Mouse (Mus musculus) spleen, adult 2 months (tissue): ENCODE results near the gene Bloc1s2. TPM values are rescaled to one million over a fixed set of nuclear protein-coding genes. Genes with fewer than 3 reads are reported as not detected.

Experiments
- DNase-seq, 2 experiments: peaks; one replicate each; pipeline versions ENCODE4 v3.0.0 to v3.0.0-alpha.2; 2012 to 2021; ENCODE audit warnings: low spot score in 2 of 2, low read depth in 1 of 2
- H3K27ac ChIP-seq: fragments of 200-500 bp; 2 replicates; pipeline ENCODE4 v1.5.1; 2012; ENCODE audit warnings: low read length, inconsistent platforms; ENCODE audit not compliant: insufficient read depth
- H3K27me3 ChIP-seq: fragments of 200-500 bp; 2 replicates; pipeline ENCODE4 v1.6.1; 2012; ENCODE audit warnings: mild to moderate bottlenecking, moderate library complexity, low read length, inconsistent platforms; ENCODE audit not compliant: control insufficient read depth, insufficient read depth
- H3K36me3 ChIP-seq: fragments of 200-500 bp; 2 replicates; pipeline ENCODE4 v1.6.1; 2012; ENCODE audit warnings: mild to moderate bottlenecking, low read length, inconsistent platforms; ENCODE audit not compliant: control insufficient read depth, insufficient read depth
- H3K4me1 ChIP-seq: fragments of 200-500 bp; 2 replicates; pipeline ENCODE4 v1.6.1; 2011; ENCODE audit warnings: inconsistent platforms; ENCODE audit not compliant: control insufficient read depth, insufficient read depth, insufficient read length
- H3K4me3 ChIP-seq: fragments of 200-500 bp; 2 replicates; pipeline ENCODE4 v1.5.1; 2011; ENCODE audit warnings: mild to moderate bottlenecking, inconsistent platforms; ENCODE audit not compliant: insufficient read depth, insufficient read length; ENCODE audit errors: extremely low read depth
- CTCF ChIP-seq: fragments of 200-500 bp; IDR thresholded peaks from 2 replicates; pipeline ENCODE4 v1.5.1; 2011; ENCODE audit warnings: mild to moderate bottlenecking, inconsistent platforms; ENCODE audit not compliant: insufficient read depth, insufficient read length, insufficient replicate concordance; ENCODE audit errors: extremely low read depth
- POLR2A ChIP-seq: fragments of 200-500 bp; IDR thresholded peaks from 2 replicates; pipeline ENCODE4 v1.6.1; 2011; ENCODE audit warnings: low read depth, low read length, inconsistent platforms
- WGBS: fragments of 180-500 bp; shearing (Covaris S2); methylation state at CpG from one replicate; pipeline ENCODE4 v1.1.7; 2018; 5-methylcytosine and 5-hydroxymethylcytosine counted together
- polyA plus RNA-seq: library from polyadenylated mRNA; depleted of rRNA; stranded (reverse); fragments of >200 nt; gene quantifications from 2 replicates; pipeline ENCODE4 v1.2.3, GENCODE M21; 2012

Gene Bloc1s2
- polyA plus RNA-seq, 1 experiment: 38.1 TPM

DNA sequence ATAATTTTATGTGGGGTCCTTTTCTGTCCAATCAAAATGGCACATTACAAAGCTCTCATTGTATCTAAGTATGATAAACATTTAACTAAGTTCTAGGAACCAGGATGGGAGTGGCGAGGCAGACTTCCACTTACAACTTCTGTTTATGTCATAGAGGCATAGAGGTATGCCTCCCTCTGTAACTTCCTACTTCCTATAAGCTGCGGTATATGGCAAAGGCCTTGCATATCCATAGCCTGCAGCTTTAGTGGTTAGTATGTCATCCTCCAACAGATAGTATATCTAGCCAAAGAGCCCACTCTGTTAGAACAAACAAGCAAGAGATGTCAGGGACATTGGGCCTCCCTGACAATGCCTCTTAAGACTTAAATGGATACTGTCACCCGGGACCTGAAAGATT is 30.5 kb upstream of the Bloc1s2 start:
- Histone ChIP-seq H3K36me3 (no peaks in the 10 kb centered on the region), H3K4me1 (no peaks in the 10 kb centered on the region), H3K27me3 (no peaks in the 10 kb centered on the region), H3K27ac (no peak overlapping the region), H3K4me3 (no peak overlapping the region)
- WGBS: 75% methylated on average over 3 of the region's 3 CpGs
- TF ChIP-seq POLR2A: no peak
- no peak for DNase-seq

DNA sequence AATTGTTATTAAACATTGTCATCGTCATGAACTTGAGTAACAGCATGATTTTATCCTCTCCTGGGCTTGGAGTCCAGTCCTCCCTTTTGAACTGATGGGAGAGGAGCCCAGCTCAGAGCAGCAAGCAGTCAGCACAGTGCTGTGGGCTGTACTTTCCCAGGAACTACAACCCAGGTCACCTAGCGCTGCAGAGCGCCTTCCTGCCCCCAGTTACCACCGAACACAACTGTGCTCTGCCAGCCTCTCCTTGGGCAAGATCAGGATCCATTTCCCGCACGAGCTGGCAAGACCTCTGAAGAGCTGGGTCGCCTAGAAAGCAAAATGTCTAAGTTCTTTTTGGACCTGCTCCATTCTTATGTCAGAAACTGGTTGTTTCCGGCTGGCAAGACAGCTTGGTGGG is 28.6 kb upstream of the Bloc1s2 start:
- Histone ChIP-seq H3K27me3 (no peaks in the 10 kb centered on the region), H3K4me3 (no peak overlapping the region), H3K4me1 (no peaks in the 10 kb centered on the region), H3K36me3 (no peaks in the 10 kb centered on the region), H3K27ac (no peak overlapping the region)
- no peak for TF ChIP-seq POLR2A
- TF ChIP-seq CTCF: no peak
- DNase-seq: no peak
- WGBS: 58% methylated on average over 8 of the region's 8 CpGs

DNA sequence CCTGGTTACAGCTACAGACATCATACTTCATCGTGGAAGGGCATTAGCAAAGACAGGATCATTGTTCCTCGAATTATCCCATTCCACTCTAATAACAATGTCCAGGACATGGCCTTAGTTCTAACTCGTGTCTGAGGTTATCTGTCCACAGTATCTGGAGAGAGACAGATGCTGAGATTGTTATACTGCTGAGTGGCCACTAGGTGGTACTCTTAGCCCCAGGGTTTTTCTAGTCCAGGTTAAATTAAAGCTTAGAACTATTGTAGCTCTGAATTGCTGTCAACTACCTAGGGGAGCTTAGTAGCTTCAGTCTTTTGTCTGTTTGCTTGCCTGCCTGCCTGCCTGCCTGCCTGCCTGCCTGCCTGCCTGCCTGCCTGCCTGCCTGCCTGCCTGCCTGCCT is 15.3 kb upstream of the Bloc1s2 start:
- no peak for DNase-seq
- no peak overlapping the region for H3K4me3 ChIP-seq
- no peak overlapping the region for H3K27ac ChIP-seq
- TF ChIP-seq POLR2A (no peak), CTCF (no peak)
- no peaks in the 10 kb centered on the region for H3K36me3 ChIP-seq
- WGBS: 5% methylated on average over 3 of the region's 3 CpGs
- H3K4me1 ChIP-seq: no peaks in the 10 kb centered on the region
- H3K27me3 ChIP-seq: no peaks in the 10 kb centered on the region

DNA sequence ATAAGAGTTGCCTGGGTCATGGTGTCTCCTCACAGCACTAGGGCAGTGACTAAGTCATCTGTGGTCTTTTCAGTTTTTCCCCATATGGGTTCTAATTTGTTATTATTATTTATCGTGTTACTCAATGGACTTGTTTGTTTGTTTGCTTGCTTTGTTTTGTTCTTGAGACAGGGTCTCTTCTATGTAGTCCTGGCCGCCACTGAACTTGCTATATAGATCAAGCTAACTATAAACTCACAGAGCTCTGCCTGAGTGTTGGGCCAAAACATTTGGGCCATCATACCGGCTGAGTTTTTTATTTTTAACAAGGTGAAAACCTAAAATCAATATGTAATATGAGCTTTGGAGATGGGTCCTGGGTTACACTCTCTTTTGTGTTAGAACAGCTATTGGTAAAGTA is 13.1 kb upstream of the Bloc1s2 start:
- 90% methylated on average over 3 of the region's 3 CpGs for WGBS
- TF ChIP-seq POLR2A: no peak
- H3K27ac ChIP-seq: no peak overlapping the region

DNA sequence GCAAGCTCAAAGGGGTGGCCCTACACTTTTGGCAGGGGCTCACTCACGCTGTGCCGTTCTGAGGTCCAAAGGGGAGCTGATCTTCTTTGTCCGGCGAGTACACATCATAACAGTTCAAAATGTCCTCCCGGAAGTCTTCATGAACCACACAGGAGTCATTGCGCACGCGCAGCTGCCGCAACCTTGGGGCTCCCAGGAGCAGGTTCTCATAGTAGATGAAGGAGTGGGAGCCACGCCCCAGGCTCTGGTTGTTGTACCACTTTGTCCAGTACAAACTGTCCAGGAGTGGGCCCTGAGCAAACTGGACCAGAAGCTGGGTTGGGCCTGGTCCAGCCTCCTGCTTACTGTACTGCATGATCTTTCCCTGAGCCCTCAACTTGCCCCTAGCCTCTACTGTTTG is 10.8 kb upstream of the Bloc1s2 start:
- no peak overlapping the region for H3K27ac ChIP-seq
- H3K4me1 ChIP-seq: no peaks in the 10 kb centered on the region
- no peak for DNase-seq
- H3K36me3 ChIP-seq: no peaks in the 10 kb centered on the region
- H3K27me3 ChIP-seq: no peaks in the 10 kb centered on the region
- WGBS: 93% methylated on average over 10 of the region's 10 CpGs
- TF ChIP-seq POLR2A (no peak), CTCF (no peak)
- no peak overlapping the region for H3K4me3 ChIP-seq

More for the DNA sequence above, 13.1 kb upstream of the Bloc1s2 start:
- H3K4me1 ChIP-seq: no peaks in the 10 kb centered on the region
- no peak for DNase-seq
- H3K36me3 ChIP-seq: no peaks in the 10 kb centered on the region
- H3K27me3 ChIP-seq: no peaks in the 10 kb centered on the region
- H3K4me3 ChIP-seq: no peak overlapping the region

DNA sequence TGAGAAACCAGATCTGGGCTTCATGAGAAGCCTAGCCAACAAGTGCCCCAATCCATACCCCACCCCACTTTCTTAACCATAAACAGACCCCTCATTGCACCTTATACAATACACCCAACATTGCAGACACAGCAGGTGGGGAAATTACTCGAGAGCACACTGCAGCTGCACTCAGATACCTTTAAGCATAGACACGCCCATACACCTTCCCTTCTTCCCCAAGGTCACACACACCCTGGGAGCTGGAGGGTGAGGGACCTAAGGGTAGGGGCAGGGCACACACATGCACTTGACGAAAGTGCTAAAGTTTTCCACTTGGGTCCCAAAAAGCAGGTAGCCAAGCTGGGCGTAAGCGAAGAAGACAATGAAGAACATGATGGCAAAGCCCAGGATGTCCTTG is 7.5 kb upstream of the Bloc1s2 start:
- TF ChIP-seq CTCF (no peak), POLR2A (no peak)
- Histone ChIP-seq H3K27me3 (no peaks in the 10 kb centered on the region), H3K36me3 (no peaks in the 10 kb centered on the region), H3K4me3 (no peak overlapping the region), H3K27ac (no peak overlapping the region), H3K4me1 (no peaks in the 10 kb centered on the region)
- no peak for DNase-seq
- WGBS: 76% methylated on average over 5 of the region's 5 CpGs

DNA sequence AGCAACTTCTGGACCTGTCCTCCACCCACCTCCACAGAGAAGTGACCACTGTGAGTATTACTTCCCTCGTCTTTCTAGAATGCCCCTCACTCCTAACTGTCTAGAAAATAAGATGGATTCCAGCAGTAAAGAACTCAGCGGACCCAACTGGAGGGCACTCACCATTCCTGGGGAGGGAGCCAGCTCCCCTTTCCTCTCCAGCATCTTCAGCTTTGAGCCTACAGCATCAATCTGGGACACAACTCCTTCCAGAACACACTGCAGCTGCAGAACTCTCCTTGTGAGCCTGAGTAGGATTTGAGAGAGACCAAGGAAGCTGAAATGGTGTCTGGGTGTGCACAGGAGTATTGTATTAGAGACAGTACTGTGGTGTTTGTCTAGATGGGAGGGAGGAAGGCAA is 2.7 kb upstream of the Bloc1s2 start:
- WGBS: 73% methylated on average over 2 of the region's 2 CpGs
- no peak for DNase-seq
- Histone ChIP-seq H3K27me3 (no peaks in the 10 kb centered on the region), H3K27ac (no peak overlapping the region), H3K4me3 (no peak overlapping the region), H3K36me3 (no peaks in the 10 kb centered on the region), H3K4me1 (peaks cover 11% of the 10 kb centered on the region; the same call in 1 of the 2 replicates)
- TF ChIP-seq CTCF: no peak
- TF ChIP-seq POLR2A: no peak
